Mouse (Mus musculus): ENCODE data around the gene Emc1. TPM values are rescaled to one million over a fixed set of nuclear protein-coding genes. Genes with fewer than 3 reads are reported as not detected.

The Emc1 gene
- polyA plus RNA-seq, 1 experiment from 2014 or later, result 11.9 TPM

- Histone ChIP-seq H3K27me3 (ENCODE audit: control insufficient read depth, insufficient read depth, low read length) (no peaks in the 10 kb centered on the region), H3K4me3 (ENCODE audit: low read depth, low read length) (no peak overlapping the region), H3K36me3 (ENCODE audit: control insufficient read depth, insufficient read depth, low read length) (peaks cover 58% of the 10 kb centered on the region), H3K27ac (replicated peaks) (no peak overlapping the region), H3K9me3 (ENCODE audit: control insufficient read depth, low read length) (no peaks in the 10 kb centered on the region), H3K9ac (ENCODE audit: low read length) (no peak overlapping the region), H3K4me2 (replicated peaks; ENCODE audit: low read depth) (no peak overlapping the region), H3K4me1 (replicated peaks; ENCODE audit: control insufficient read depth, insufficient read depth) (no peaks in the 10 kb centered on the region)
- ATAC-seq (ENCODE audit: low FRiP score, low TSS enrichment) (no peak), DNase-seq (ENCODE audit: low spot score) (no peak)
- WGBS, result 93% methylated on average over 7 of the region's 7 CpGs
- no peak for TF ChIP-seq CTCF (IDR thresholded peaks at IDR 0.05; ENCODE audit: low read depth)
- TF ChIP-seq EP300 (optimal IDR thresholded peaks at IDR 0.05), result no peak
Measured at GRCm38 (mm10) chr4:139421621-139422020, 69.2 kb downstream of the Emc1 start.

DNA sequence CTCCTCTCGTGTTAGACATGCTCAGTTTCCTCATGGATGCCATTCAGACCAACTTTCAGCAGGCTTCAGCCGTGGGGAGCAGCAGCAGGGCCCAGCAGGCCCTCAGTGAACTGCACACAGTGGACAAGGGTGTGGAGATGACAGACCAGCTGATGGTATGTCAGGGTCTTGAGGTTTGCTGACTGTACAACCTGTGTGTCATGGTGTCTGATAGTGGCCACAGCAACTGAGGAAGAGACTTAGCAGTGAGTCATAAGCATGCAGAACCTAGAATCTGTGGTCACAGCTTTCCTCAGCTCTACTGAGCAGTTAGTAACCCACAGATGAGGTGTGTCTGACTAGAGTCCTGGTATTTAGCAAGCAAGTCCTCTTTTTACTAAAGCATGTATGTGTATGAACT is 70.0 kb downstream of the Emc1 start:
- H3K4me3 ChIP-seq (ENCODE audit: low read depth, low read length), result no peak overlapping the region
- H3K27ac ChIP-seq (replicated peaks), result no peak overlapping the region
- DNase-seq (ENCODE audit: low spot score) (no peak), ATAC-seq (ENCODE audit: low FRiP score, low TSS enrichment) (no peak)
- peaks cover 57% of the 10 kb centered on the region for H3K36me3 ChIP-seq (ENCODE audit: control insufficient read depth, insufficient read depth, low read length)
- no peak overlapping the region for H3K4me2 ChIP-seq (replicated peaks; ENCODE audit: low read depth)
- H3K9me3 ChIP-seq (ENCODE audit: control insufficient read depth, low read length), result no peaks in the 10 kb centered on the region
- 93% methylated on average over 2 of the region's 2 CpGs for WGBS
- no peak overlapping the region for H3K9ac ChIP-seq (ENCODE audit: low read length)
- no peaks in the 10 kb centered on the region for H3K4me1 ChIP-seq (replicated peaks; ENCODE audit: control insufficient read depth, insufficient read depth)
- TF ChIP-seq EP300 (optimal IDR thresholded peaks at IDR 0.05) (no peak), CTCF (IDR thresholded peaks at IDR 0.05; ENCODE audit: low read depth) (no peak)
- no peaks in the 10 kb centered on the region for H3K27me3 ChIP-seq (ENCODE audit: control insufficient read depth, insufficient read depth, low read length)

GRCm38 (mm10) chr4:139423270-139423669 is 70.9 kb downstream of the Emc1 start:
- no peak for ATAC-seq (ENCODE audit: low FRiP score, low TSS enrichment)
- WGBS, result 77% methylated on average over 2 of the region's 2 CpGs

More at GRCm38 (mm10) chr4:139423270-139423669, 70.9 kb downstream of the Emc1 start:
- Histone ChIP-seq H3K9ac (ENCODE audit: low read length) (no peak overlapping the region), H3K9me3 (ENCODE audit: control insufficient read depth, low read length) (no peaks in the 10 kb centered on the region), H3K4me1 (replicated peaks; ENCODE audit: control insufficient read depth, insufficient read depth) (no peaks in the 10 kb centered on the region), H3K4me2 (replicated peaks; ENCODE audit: low read depth) (no peak overlapping the region), H3K36me3 (ENCODE audit: control insufficient read depth, insufficient read depth, low read length) (peaks cover 58% of the 10 kb centered on the region), H3K27ac (replicated peaks) (no peak overlapping the region), H3K4me3 (ENCODE audit: low read depth, low read length) (no peak overlapping the region), H3K27me3 (ENCODE audit: control insufficient read depth, insufficient read depth, low read length) (no peaks in the 10 kb centered on the region)
- no peak for TF ChIP-seq EP300 (optimal IDR thresholded peaks at IDR 0.05)
- no peak for TF ChIP-seq CTCF (IDR thresholded peaks at IDR 0.05; ENCODE audit: low read depth)
- DNase-seq (ENCODE audit: low spot score), result no peak

Small RNA genes within 50 kb of the gene (microRNA-seq; reads per million reads assigned to microRNA genes)
- gene Gm24245, result not detected
- not detected for gene Gm25732

Other genes with a start within 250 kb of the Emc1 start
- 569 and 588 TPM in 2 replicates for gene Minos1, start 221.5 kb upstream of the Emc1 start, polyA plus RNA-seq (2015; fragmentation: Nextera tagmentation; extraction: Ambion mirVana)
- gene Capzb, start 159.7 kb upstream of the Emc1 start, polyA plus RNA-seq (2015; fragmentation: Nextera tagmentation; extraction: Ambion mirVana), result 341 and 344 TPM in 2 replicates
- 20.9 and 22.2 TPM in 2 replicates for gene Pqlc2, start 41.9 kb upstream of the Emc1 start, polyA plus RNA-seq (2015; fragmentation: Nextera tagmentation; extraction: Ambion mirVana)
- gene Akr7a5, start 41.8 kb upstream of the Emc1 start, polyA plus RNA-seq (2015; fragmentation: Nextera tagmentation; extraction: Ambion mirVana), result 73.2 and 73.8 TPM in 2 replicates
- gene Mrto4, start within 50 bp of the Emc1 start, polyA plus RNA-seq (2015; fragmentation: Nextera tagmentation; extraction: Ambion mirVana), result 41.0 and 43.7 TPM in 2 replicates
- gene Ubr4, start within 50 bp of the Emc1 start, polyA plus RNA-seq (2015; fragmentation: Nextera tagmentation; extraction: Ambion mirVana), result 32.8 and 33.1 TPM in 2 replicates
- 3.8 and 4.0 TPM in 2 replicates for gene Iffo2, start 178.0 kb downstream of the Emc1 start, polyA plus RNA-seq (2015; fragmentation: Nextera tagmentation; extraction: Ambion mirVana)

Data from stomach, postnatal 0 days (tissue).